Mouse (Mus musculus): ENCODE results near the gene Smad1. TPM values are rescaled to one million over a fixed set of nuclear protein-coding genes. Genes with fewer than 3 reads are reported as not detected.

Smad1 gene
- polyA plus RNA-seq, 1 experiment from 2014 or later = 52.3 TPM

- no peak for DNase-seq (ENCODE audit: low spot score)
- H3K4me2 ChIP-seq (ENCODE audit: low read length) = peak overlapping the region; percentile 18; the same call in 1 of the 2 replicates
Measured at GRCm38 (mm10) chr8:79360774-79361527, 38.4 kb downstream of the Smad1 start.

GRCm38 (mm10) chr8:79360302-79360701 lies 39.0 kb downstream of the Smad1 start:
- DNase-seq (ENCODE audit: low spot score) (no peak), ATAC-seq (replicated peaks; ENCODE audit: low FRiP score, low TSS enrichment, low read depth) (no peak)
- Histone ChIP-seq H3K36me3 (ENCODE audit: control insufficient read depth, insufficient read depth, low read length) (peaks cover 30% of the 10 kb centered on the region), H3K9ac (ENCODE audit: low read length) (no peak overlapping the region), H3K9me3 (ENCODE audit: control insufficient read depth, low read length) (no peaks in the 10 kb centered on the region), H3K4me1 (replicated peaks; ENCODE audit: control insufficient read depth, insufficient read depth, low read length) (peaks cover 19% of the 10 kb centered on the region), H3K4me3 (ENCODE audit: low read depth, low read length) (no peak overlapping the region), H3K27me3 (replicated peaks; ENCODE audit: control insufficient read depth, insufficient read depth, low read length) (no peaks in the 10 kb centered on the region), H3K4me2 (ENCODE audit: low read length) (peak overlapping the region; percentile 18; the same call in 1 of the 2 replicates), H3K27ac (ENCODE audit: low read depth) (peak overlapping the region; percentile 65; the same call in 1 of the 2 replicates)
- WGBS = 62% methylated on average over 9 of the region's 9 CpGs

More at GRCm38 (mm10) chr8:79360774-79361527, 38.4 kb downstream of the Smad1 start:
- H3K36me3 ChIP-seq (ENCODE audit: control insufficient read depth, insufficient read depth, low read length) = peaks cover 30% of the 10 kb centered on the region
- no peaks in the 10 kb centered on the region for H3K27me3 ChIP-seq (replicated peaks; ENCODE audit: control insufficient read depth, insufficient read depth, low read length)
- no peak overlapping the region for H3K4me3 ChIP-seq (ENCODE audit: low read depth, low read length)
- no peaks in the 10 kb centered on the region for H3K9me3 ChIP-seq (ENCODE audit: control insufficient read depth, low read length)
- peak overlapping the region; percentile 65; the same call in 1 of the 2 replicates for H3K27ac ChIP-seq (ENCODE audit: low read depth)
- H3K9ac ChIP-seq (ENCODE audit: low read length) = no peak overlapping the region
- H3K4me1 ChIP-seq (replicated peaks; ENCODE audit: control insufficient read depth, insufficient read depth, low read length) = peaks cover 16% of the 10 kb centered on the region
- peak; percentile 85 for ATAC-seq (replicated peaks; ENCODE audit: low FRiP score, low TSS enrichment, low read depth)
- WGBS = 56% methylated on average over 6 of the region's 6 CpGs

- Histone ChIP-seq H3K27ac (ENCODE audit: low read depth) (peak overlapping the region; percentile 36), H3K9me3 (ENCODE audit: control insufficient read depth, low read length) (no peaks in the 10 kb centered on the region), H3K4me3 (ENCODE audit: low read depth, low read length) (no peak overlapping the region), H3K27me3 (replicated peaks; ENCODE audit: control insufficient read depth, insufficient read depth, low read length) (no peaks in the 10 kb centered on the region), H3K4me2 (ENCODE audit: low read length) (no peak overlapping the region), H3K9ac (ENCODE audit: low read length) (no peak overlapping the region), H3K4me1 (replicated peaks; ENCODE audit: control insufficient read depth, insufficient read depth, low read length) (peaks cover 17% of the 10 kb centered on the region), H3K36me3 (ENCODE audit: control insufficient read depth, insufficient read depth, low read length) (peaks cover 52% of the 10 kb centered on the region)
- DNase-seq (ENCODE audit: low spot score) (no peak), ATAC-seq (replicated peaks; ENCODE audit: low FRiP score, low TSS enrichment, low read depth) (peak; percentile 42)
- 42% methylated on average over 16 of the region's 16 CpGs for WGBS
Measured at GRCm38 (mm10) chr8:79355721-79356434, 43.4 kb downstream of the Smad1 start.

- Histone ChIP-seq H3K36me3 (ENCODE audit: control insufficient read depth, insufficient read depth, low read length) (peaks cover 60% of the 10 kb centered on the region), H3K9ac (ENCODE audit: low read length) (no peak overlapping the region), H3K27ac (ENCODE audit: low read depth) (0 out of 2 replicates have a peak overlapping the region, but pooled peaks have one; percentile 9), H3K4me1 (replicated peaks; ENCODE audit: control insufficient read depth, insufficient read depth, low read length) (peaks cover 25% of the 10 kb centered on the region), H3K27me3 (replicated peaks; ENCODE audit: control insufficient read depth, insufficient read depth, low read length) (no peaks in the 10 kb centered on the region), H3K9me3 (ENCODE audit: control insufficient read depth, low read length) (no peaks in the 10 kb centered on the region), H3K4me2 (ENCODE audit: low read length) (no peak overlapping the region), H3K4me3 (ENCODE audit: low read depth, low read length) (no peak overlapping the region)
- ATAC-seq (replicated peaks; ENCODE audit: low FRiP score, low TSS enrichment, low read depth) (no peak), DNase-seq (ENCODE audit: low spot score) (no peak)
- WGBS = 51% methylated on average over 7 of the region's 7 CpGs
Measured at GRCm38 (mm10) chr8:79354009-79354408, 45.3 kb downstream of the Smad1 start.

GRCm38 (mm10) chr8:79351916-79352315 lies 47.4 kb downstream of the Smad1 start:
- WGBS = 87% methylated on average over 8 of the region's 8 CpGs

GRCm38 (mm10) chr8:79350805-79351204 lies 48.5 kb downstream of the Smad1 start:
- peaks cover 17% of the 10 kb centered on the region for H3K4me1 ChIP-seq (replicated peaks; ENCODE audit: control insufficient read depth, insufficient read depth, low read length)
- 44% methylated on average over 3 of the region's 3 CpGs for WGBS
- H3K4me3 ChIP-seq (ENCODE audit: low read depth, low read length) = no peak overlapping the region
- peak overlapping the region; percentile 76 for H3K27ac ChIP-seq (ENCODE audit: low read depth)
- H3K27me3 ChIP-seq (replicated peaks; ENCODE audit: control insufficient read depth, insufficient read depth, low read length) = no peaks in the 10 kb centered on the region
- peaks cover 71% of the 10 kb centered on the region for H3K36me3 ChIP-seq (ENCODE audit: control insufficient read depth, insufficient read depth, low read length)
- DNase-seq (ENCODE audit: low spot score) = no peak
- no peak overlapping the region for H3K9ac ChIP-seq (ENCODE audit: low read length)
- H3K9me3 ChIP-seq (ENCODE audit: control insufficient read depth, low read length) = no peaks in the 10 kb centered on the region
- no peak overlapping the region for H3K4me2 ChIP-seq (ENCODE audit: low read length)
- no peak for ATAC-seq (replicated peaks; ENCODE audit: low FRiP score, low TSS enrichment, low read depth)

More at GRCm38 (mm10) chr8:79351916-79352315, 47.4 kb downstream of the Smad1 start:
- Histone ChIP-seq H3K36me3 (ENCODE audit: control insufficient read depth, insufficient read depth, low read length) (peaks cover 71% of the 10 kb centered on the region), H3K9ac (ENCODE audit: low read length) (no peak overlapping the region), H3K4me2 (ENCODE audit: low read length) (no peak overlapping the region), H3K4me1 (replicated peaks; ENCODE audit: control insufficient read depth, insufficient read depth, low read length) (peaks cover 25% of the 10 kb centered on the region), H3K9me3 (ENCODE audit: control insufficient read depth, low read length) (no peaks in the 10 kb centered on the region), H3K4me3 (ENCODE audit: low read depth, low read length) (no peak overlapping the region), H3K27me3 (replicated peaks; ENCODE audit: control insufficient read depth, insufficient read depth, low read length) (no peaks in the 10 kb centered on the region), H3K27ac (ENCODE audit: low read depth) (peak overlapping the region; percentile 76; the same call in 1 of the 2 replicates)
- no peak for ATAC-seq (replicated peaks; ENCODE audit: low FRiP score, low TSS enrichment, low read depth)
- no peak for DNase-seq (ENCODE audit: low spot score)

GRCm38 (mm10) chr8:79350094-79350593 lies 49.2 kb downstream of the Smad1 start:
- no peaks in the 10 kb centered on the region for H3K9me3 ChIP-seq (ENCODE audit: control insufficient read depth, low read length)
- H3K9ac ChIP-seq (ENCODE audit: low read length) = no peak overlapping the region
- H3K27me3 ChIP-seq (replicated peaks; ENCODE audit: control insufficient read depth, insufficient read depth, low read length) = no peaks in the 10 kb centered on the region
- peaks cover 69% of the 10 kb centered on the region for H3K36me3 ChIP-seq (ENCODE audit: control insufficient read depth, insufficient read depth, low read length)
- no peak overlapping the region for H3K4me3 ChIP-seq (ENCODE audit: low read depth, low read length)
- H3K4me2 ChIP-seq (ENCODE audit: low read length) = no peak overlapping the region
- WGBS = 41% methylated on average over 6 of the region's 6 CpGs
- DNase-seq (ENCODE audit: low spot score) (no peak), ATAC-seq (replicated peaks; ENCODE audit: low FRiP score, low TSS enrichment, low read depth) (0 out of 2 replicates have a peak, but pooled peaks have one; percentile 39)
- H3K27ac ChIP-seq (ENCODE audit: low read depth) = peak overlapping the region; percentile 76
- H3K4me1 ChIP-seq (replicated peaks; ENCODE audit: control insufficient read depth, insufficient read depth, low read length) = peaks cover 16% of the 10 kb centered on the region

GRCm38 (mm10) chr8:79346414-79346813 lies 52.9 kb downstream of the Smad1 start:
- Histone ChIP-seq H3K4me1 (replicated peaks; ENCODE audit: control insufficient read depth, insufficient read depth, low read length) (peaks cover 7% of the 10 kb centered on the region), H3K9me3 (ENCODE audit: control insufficient read depth, low read length) (no peaks in the 10 kb centered on the region), H3K27me3 (replicated peaks; ENCODE audit: control insufficient read depth, insufficient read depth, low read length) (no peaks in the 10 kb centered on the region), H3K9ac (ENCODE audit: low read length) (no peak overlapping the region), H3K27ac (ENCODE audit: low read depth) (no peak overlapping the region), H3K36me3 (ENCODE audit: control insufficient read depth, insufficient read depth, low read length) (peaks cover 68% of the 10 kb centered on the region), H3K4me2 (ENCODE audit: low read length) (no peak overlapping the region), H3K4me3 (ENCODE audit: low read depth, low read length) (no peak overlapping the region)
- DNase-seq (ENCODE audit: low spot score) (no peak), ATAC-seq (replicated peaks; ENCODE audit: low FRiP score, low TSS enrichment, low read depth) (no peak)
- WGBS = 87% methylated on average over 10 of the region's 10 CpGs

Measured in intestine, embryonic 14.5 days (tissue).